Mouse (Mus musculus) urinary bladder, postnatal 14 days (tissue): Measurements from ENCODE around the gene Slc35e3.
"Not testable (repeated sequence)": the region's sequence is repeated elsewhere in the genome, so short reads cannot be mapped to it uniquely, and the experiment has no call there.

Experiments
- DNase-seq: peaks from one replicate; pipeline ENCODE4 v3.0.0; 2021; ENCODE audit warnings: low spot score

Gene Slc35e3

DNA sequence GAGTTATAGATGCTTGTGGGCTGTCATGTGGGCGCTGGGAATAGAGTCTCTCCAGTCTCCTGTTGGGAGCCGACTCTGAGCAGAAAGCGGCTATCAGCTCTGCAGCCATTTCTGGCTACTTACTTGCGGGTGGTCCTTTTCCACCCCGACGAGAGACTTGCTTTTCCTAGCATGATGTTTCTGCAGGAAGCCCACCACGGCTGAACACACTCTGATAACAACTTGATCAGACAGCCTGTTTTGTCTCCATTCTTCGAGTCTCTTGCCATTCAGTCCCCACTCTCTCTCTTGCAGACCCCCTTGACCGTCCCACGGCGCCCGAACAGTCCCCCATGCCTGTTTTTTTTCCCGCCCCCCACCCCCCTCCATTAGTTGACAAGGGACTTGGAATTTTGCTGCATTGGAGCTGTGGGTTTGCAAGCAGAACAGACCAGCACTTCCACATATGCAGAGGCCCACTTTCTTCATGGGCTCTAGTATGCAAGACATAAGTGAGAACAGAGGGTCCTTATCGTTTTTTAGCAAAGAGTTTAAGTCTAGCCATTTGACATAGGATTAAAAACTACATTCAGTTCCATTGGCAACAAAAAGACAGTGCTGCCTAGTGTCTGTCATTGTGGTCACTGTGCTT, 13.1 kb downstream of the Slc35e3 start:
- no peak for DNase-seq

DNA sequence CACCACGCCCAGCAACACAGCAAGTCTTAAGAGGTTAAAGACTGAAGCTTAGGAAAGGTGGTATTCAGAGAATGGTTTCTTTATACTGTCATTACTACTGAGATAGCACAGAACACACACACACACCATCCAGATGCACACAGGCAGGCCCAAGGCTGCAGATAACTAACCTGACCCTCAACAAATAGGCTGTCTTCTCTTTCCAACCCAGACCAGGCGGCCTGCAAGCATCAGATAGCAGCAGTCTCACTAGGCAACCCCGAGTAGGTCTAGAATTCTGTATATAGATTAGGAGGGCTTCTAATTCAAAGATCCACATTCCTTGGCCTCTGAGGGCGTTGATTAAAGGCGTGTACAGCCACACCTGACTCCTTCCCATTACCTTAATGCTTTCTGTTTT, 14.0 kb downstream of the Slc35e3 start:
- DNase-seq: no peak

DNA sequence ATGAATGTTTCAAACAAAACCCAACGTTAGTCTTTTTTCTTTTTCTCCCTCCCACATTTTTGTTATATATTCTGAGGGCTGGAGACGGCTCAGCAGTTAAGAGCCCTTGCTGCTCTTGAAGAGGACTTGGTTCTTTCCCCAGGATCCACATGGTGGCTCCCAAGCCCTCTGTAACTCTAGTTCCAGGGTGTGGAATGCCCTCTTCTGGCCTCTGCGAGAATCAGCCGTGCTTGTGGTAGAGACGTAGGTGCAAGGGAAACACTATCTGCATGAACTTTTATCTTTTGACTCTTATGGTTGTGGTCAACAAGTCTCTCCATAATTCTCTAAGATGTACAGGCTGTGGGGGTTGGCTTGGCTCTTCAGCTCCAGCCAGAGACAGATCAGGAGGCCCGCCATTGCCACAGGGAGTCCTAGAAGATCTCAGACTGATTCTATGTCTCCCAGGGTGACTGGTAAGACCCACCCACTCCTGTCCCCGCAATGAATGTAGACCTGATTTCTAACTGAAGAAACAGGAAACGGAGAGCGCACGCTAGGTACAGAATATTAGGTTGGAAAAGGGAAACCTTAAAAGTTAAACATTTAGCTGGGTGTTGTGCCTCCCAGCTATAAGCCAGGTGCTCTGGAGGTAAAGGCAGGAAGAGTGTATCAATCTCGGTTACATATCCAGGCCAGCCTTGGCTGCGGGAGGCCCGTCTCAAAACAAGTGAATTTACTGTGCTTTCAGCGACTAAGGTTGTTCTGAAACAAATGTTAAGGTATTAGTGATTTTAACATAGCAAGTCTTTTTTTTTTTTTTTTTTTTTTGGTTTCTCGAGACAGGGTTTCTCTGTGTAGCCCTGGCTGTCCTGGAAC, 14.7 kb downstream of the Slc35e3 start:
- peak; percentile 69 for DNase-seq

DNA sequence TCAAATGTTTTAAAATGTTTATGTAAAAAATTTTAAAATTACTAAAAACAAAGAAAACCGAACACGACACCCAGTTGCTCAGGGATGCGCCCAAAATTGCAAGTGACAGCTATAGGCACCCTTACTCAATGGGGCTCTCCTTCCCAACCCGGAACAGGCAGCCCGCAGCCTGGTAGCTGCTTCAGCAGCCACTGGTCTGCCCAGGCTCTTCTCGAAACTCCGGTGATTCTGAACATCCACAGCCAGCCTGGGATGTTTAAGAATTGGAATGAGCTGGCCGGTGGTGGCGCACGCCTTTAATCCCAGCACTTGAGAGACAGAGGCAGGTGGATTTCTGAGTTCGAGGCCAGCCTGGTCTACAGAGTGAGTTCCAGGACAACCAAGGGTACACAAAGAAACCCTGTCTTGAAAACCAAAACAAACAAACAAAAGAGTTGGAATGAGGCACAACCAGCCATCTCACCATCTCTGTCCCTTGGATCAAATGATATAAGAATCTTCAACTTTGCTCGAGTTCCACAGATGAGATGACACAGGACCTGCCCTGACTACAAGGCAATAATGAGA, 15.4 kb downstream of the Slc35e3 start:
- DNase-seq: no peak

DNA sequence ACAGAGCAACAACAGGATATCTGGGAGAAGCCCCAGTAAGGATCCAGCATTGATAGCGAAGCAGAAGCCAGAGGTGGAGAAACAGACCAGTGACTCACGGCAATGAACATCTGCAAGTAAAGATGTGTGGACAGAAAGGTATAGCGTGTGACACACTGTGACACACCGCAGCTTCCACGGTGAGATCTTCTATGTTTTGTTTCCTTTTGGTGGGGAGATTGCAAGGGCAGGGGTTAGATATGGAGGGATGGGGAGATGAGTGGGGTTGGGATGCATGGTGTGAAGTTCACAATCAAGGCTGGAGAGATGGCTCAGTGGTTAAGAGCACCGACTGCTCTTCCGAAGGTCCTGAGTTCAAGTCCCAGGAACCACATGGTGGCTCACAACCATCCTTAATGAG, 16.0 kb downstream of the Slc35e3 start:
- DNase-seq: no peak

DNA sequence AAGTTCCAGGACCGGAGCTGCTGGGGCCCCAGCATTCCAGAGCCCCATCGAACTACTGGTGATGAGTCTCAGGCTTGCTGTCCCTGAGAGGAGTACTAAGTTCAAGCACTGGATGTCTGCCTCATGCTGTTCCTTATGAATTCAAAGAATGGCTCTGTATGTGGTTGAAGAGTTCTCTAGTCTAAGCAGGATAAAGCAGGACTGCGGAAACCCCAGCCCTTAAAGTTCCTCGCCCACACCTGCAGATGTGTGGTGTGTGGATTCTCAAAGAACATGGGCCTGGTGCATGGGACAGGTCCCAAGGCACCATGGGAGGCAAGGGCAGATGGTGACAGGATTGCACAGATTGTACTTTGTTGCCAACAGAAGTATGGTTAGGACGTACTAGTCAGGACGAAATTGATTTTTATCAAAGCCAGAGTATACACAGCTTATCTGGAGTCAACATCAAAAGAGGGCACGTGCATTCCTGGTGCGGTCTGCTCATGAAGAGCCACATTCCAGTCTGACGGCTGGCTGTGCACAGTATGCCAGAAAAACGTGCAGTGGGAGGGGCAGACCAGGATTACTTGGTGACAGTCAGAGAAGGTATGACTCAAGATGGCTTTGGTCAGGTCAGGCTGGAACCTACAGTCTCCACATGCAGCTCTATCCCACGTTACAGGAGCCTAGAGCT, 16.9 kb downstream of the Slc35e3 start:
- peak; percentile 80 for DNase-seq

DNA sequence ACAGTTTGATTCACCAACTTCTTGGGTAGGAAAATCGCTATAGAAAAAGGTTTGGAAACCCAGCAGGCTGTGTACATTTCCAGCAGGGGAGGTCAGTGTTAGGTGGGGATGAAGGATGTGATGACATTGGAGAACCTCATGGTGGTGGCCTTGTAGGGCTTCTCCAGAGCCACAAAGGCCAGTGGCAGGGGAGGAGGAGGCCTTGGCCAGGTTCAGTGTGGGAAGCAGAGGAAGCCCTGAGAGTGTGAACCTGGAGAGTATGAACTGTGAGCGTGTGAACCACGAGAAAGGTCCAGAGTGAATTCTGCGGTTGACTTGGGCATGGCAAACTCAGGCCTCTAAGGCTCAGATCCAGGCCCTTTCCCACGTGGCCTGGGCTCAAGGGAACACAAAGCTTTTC, 17.6 kb downstream of the Slc35e3 start:
- no peak for DNase-seq

DNA sequence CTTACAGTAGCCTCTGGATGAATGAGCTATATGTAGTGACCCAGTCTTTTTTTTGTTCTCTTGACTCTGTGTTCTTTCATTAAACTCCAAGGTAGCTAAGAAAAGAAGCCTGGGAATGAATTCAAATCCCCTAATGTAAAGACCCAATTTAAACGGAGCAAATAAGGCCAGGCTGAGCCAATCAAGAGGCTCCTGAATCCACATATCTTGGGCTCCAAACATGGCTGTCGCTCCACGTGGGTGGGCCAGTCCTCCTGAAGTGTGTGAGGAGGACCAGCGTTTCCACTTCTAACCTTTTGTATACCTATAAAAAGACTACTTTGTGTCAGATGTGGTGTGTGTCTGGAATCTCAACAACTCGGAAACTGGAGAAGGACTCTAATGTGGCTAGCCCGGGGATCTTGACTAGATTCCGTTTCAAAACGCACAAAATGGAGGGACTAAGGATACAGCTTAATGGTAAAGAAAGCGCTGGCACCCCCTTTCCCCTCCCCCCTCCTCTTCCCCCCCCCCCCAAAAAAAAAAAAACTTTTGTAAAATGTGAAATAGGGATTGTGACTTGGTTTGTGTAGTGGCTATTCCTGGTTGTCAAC, 18.6 kb downstream of the Slc35e3 start:
- DNase-seq: no peak

DNA sequence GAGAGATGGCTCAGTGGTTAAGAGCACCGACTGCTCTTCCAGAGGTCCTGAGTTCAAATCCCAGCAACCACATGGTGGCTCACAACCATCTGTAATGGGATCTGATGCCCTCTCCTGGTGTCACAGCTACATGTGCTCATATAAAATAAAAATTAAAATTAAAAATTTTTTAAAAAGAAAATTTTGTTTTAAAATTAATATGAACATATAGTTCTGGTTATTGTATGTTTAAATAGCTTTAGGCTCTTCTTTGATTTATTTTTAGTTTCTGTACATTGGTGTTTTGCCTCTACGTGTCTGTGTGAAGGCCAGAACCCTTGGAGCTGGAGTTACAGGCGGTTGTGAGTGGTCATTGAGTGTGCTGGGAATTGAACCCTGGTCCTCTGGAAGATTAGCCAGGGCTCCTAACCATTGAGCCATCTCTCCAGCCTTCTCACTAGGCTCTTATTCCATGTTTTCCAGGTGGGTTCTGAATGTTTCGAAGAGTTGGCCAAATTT, 19.2 kb downstream of the Slc35e3 start:
- no peak for DNase-seq

DNA sequence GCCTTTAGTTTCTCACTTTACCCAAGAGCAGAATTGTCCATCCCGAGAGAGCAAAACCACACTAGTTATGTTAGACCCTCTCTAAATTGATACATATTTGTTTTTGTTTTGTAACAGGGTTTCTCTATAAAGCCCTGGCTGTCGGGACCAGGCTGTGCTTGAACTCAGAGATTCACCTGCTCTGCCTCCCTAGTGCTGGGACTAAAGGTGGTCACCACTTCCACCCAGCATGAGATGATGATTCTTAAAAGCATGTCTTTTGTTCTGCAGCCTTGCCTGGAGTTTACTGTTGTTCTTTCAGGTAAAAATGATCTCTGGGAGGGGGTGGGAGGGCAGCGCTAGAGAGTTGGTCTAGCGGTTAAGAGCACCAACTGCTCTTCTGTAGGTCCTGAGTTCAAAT, 19.8 kb downstream of the Slc35e3 start:
- DNase-seq: no peak

DNA sequence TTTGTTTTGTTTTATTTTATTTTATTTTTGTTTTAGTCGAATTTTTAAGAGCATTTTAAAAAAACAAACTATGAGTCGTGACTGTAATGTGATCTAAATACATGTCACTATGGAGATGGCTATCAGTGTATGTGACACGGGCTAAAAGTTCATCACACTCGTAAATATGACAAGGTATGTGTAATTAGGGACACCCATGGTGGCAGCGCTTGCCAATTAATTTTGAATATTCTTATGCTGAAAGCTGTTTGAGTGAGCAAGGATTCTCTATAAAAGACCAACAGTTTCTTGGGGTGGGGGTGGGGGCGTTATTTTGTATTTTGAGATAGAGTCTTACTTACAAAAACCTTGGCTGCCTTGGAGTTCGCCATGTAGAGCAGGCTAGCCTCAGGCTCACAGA, 20.5 kb downstream of the Slc35e3 start:
- no peak for DNase-seq

DNA sequence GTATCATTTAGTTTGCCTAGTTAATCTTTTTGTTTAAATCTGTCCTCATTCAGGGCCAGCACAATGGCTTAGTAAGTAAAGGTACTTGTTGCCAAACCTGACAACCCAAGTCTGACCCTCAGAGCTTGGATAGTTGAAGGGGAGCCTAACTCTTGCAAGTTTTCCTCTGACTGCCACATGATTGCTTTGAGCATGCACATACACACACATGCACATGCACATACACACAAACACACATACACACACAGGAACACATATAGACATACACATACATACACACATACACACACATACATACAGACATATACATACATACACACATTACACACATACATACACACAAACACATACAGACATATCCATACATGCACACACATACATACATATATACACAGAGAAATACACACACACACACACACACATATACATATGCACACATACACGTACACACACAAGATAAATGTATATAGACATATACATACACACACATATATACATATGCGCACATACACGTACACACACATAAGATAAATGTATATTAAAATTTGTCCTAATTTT, 21.3 kb downstream of the Slc35e3 start:
- no peak for DNase-seq

DNA sequence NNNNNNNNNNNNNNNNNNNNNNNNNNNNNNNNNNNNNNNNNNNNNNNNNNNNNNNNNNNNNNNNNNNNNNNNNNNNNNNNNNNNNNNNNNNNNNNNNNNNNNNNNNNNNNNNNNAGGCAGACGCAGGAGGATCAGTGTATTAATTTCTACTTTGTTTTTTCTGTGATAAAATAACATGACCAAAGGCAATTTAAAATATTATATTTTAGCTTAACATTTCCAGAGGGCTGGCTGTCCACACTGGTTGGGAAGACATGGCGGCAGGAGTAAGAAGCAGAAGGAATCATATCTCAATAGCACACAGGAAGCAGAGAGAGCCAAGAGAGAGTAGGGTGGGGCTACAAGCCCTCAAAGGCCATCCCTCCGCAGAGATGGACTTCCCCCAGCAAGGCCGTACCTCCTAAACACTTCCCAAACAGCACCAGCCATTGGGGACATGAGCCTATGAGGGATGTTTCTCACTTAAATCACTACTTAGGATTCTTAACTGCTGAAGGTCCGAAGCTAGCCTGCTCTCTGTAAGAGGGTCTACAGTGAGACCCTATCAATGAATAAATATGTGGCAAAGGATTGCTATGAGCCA, 21.9 kb downstream of the Slc35e3 start:
- DNase-seq: no peak

DNA sequence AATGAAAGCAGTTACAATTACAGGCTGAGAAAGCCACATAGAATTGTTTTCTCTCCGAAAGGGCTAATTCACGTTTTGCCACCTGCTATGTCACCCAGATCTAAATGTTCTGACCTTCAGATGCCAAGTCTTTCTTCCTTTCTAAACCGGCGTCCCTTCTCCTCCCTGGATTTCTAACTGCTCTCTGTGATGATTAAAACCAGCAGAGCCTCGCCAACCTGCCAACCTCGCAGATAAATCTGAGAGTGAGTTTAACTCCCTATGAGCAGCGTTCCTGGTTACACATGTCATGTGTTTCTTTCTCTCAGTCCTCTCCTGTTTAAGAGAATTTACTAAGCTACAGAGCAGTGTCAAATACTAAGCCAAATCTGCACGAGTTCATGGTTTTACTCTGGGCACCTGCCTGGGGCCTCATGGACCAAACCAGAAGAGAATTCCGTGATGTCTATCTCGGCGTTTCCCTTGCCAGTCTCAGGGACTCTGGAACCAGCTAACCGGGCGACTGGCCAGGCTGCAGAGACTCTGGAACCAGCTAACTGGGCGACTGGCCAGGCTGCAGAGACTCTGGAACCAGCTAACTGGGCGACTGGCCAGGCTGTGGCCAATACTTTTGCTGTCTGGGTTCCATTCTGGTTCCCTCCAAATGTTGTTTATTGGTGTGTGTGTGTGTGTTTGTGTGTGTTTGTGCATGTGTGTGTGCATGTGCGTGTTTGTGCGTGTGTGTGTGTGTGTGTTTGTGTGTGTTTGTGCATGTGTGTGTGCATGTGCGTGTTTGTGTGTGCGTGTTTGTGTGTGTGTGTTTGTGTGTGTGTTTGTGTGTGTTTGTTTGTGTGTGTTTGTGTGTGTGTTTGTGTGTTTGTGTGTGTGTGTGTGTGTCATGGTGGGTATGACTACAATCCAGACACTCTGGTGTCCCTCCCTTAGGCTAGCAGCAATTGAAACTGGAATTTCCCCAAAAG, 27.7 kb downstream of the Slc35e3 start:
- peak; percentile 37 for DNase-seq

DNA sequence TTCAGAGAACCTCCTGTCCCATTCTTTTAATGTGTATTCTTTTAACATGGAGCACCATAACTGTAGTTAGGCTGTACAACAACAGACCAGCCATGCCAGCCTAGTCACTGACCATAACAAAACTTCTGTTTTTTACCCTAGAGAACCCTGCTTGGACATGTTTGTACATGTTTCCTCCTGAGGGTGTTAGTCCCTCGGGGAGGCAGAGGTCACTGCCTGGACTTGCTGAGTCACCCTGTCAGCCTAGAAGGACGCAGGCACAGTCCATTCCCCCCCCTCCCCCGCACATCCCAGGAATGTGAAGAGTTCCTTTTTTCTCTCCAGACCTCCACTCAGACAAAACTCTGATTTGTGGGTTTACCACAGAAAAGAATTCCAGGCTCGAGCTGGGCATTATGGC, 28.6 kb downstream of the Slc35e3 start:
- DNase-seq: peak; percentile 64

DNA sequence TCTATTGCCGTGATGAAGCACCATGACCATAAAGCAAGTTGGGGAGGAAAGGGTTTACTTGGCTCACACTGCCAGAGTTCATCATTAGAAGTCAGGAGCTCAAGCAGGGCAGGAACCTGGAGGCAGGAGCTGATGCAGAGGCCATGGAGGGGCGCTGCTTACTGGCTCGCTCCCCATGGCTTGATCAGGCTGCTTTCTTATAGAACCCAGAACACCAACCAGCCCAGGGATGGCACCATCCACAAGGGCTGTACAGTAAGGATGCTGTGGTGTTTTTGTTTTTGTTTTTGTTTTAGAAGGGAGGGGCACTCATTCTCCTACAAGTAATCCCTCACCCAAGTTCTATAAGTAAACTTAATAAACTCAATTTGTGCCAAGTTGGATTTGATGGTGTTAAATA, 29.5 kb downstream of the Slc35e3 start:
- DNase-seq: no peak

DNA sequence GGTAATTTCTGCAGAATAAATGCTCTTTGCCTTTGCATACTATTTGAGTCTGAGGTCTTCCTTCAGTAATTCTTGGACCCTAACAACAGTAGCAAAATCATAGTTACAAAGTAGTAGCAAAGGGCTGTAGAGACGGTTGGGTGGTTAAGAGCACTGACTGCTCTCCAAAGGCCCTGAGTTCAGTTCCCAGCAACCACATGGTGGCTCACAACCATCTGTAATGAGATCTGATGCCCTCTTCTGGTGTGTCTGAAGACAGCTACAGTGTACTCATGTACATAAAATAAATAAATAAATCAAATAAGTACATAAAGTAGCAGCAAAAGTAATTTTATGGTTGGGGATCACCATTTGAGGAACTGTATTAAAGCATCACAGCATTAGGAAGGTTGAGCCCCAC, 30.5 kb downstream of the Slc35e3 start:
- DNase-seq: not testable (repeated sequence)

DNA sequence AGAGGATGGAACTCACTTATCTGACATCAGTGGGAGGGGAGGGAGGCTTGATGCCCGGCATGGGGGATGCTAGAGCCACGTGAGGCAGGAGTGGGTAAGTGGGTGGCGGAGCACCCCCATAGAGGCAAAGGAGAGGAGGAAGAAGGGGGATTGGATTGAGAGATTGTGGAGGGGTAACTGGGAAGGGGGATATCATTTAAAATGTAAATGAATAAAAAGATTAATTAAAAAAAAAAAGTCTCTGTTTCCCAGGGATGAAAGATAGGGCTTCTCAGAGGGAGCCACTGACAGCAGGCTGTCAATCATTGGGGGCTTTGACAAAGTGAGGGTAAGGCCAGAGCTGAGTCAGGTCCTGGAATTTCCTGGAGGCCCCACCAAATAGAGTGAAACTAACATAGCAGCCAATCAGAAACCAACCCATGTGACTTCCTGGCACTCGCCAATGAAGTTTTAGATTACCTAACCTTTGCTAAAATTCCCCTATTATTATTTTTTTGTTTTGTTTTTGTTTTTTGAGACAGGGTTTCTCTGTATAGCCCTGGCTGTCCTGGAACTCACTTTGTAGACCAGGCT, 31.2 kb downstream of the Slc35e3 start:
- no peak for DNase-seq

DNA sequence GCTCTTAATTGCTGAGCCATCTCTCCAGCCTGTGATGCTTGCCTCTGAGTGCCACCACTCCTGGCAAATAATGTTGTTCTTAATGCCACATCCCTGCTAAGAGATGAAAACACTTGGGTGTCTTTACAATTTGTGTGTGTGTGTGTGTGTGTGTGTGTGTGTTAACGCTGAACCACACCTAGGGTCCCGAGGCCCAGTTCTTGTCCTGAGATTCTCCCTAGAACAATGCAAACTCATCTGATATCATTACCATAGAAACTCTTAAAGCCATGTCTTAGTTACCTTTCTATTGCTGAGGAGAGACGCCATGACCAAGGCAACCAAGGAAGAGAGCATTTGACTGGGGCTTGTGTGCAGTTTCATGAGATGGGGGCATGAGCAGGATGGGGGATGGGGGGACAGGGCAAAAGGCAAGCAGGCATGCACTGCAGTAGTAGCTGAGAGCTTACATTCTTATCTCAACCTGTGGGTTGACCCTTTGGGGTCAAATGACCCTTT, 32.1 kb downstream of the Slc35e3 start:
- DNase-seq: no peak

DNA sequence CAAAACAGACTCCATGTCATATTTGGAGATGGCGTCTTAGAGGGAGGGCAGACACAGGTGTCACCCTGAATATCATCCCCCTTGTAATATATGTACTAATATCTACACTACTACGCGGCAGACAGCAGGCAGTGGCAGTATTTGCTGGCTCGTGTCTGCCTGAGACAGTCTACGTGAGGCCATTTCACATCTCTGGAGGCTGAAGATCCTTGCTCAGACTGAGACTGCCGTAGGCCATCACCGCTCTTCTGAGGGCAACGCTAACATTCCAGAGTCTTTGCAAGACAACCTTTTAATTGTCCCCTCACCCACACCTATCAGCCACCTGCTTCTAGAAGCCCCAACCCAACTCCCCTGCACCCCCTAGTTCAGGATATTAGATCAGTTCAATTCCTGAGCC, 32.7 kb downstream of the Slc35e3 start:
- DNase-seq: no peak
